Mouse (Mus musculus) midbrain, postnatal 0 days (tissue): ENCODE data around the gene Mob3b. TPM values are rescaled to one million over a fixed set of nuclear protein-coding genes. Genes with fewer than 3 reads are reported as not detected.

ENCODE experiments used
- ATAC-seq: fragments of 200-750 bp; cut with Nextera tagmentation; 2 replicates; pipeline ENCODE4 v1.8.0; 2017; ENCODE audit warnings: moderate number of reproducible peaks, mild to moderate bottlenecking, moderate TSS enrichment, moderate library complexity; ENCODE audit not compliant: low FRiP score
- DNase-seq: peaks from one replicate; pipeline ENCODE4 v3.0.0-alpha.2; 2015; ENCODE audit warnings: low spot score
- H3K27ac ChIP-seq: fragments of 300-500 bp; sonication (generic); 2 replicates; pipeline ENCODE4 v1.5.1; 2014; ENCODE audit warnings: low read depth, mild to moderate bottlenecking, low read length, mixed read lengths
- H3K27me3 ChIP-seq: fragments of 300-500 bp; sonication (generic); 2 replicates; pipeline ENCODE4 v1.6.1; 2014; ENCODE audit warnings: low read length, control low read depth, mixed read lengths; ENCODE audit not compliant: insufficient read depth
- H3K36me3 ChIP-seq: fragments of 300-500 bp; sonication (generic); 2 replicates; pipeline ENCODE4 v1.6.1; 2014; ENCODE audit warnings: low read length, control low read depth, mixed read lengths; ENCODE audit not compliant: insufficient read depth
- H3K4me1 ChIP-seq: fragments of 300-500 bp; sonication (generic); 2 replicates; pipeline ENCODE4 v1.6.1; 2014; ENCODE audit warnings: mild to moderate bottlenecking, control low read depth, antibody characterized with exemption, low read length, mixed read lengths; ENCODE audit not compliant: insufficient read depth
- H3K4me2 ChIP-seq: fragments of 300-500 bp; sonication (generic); 2 replicates; pipeline ENCODE4 v1.6.1; 2014; ENCODE audit warnings: low read depth, mild to moderate bottlenecking, low read length, mixed read lengths; ENCODE audit not compliant: poor library complexity, severe bottlenecking
- H3K4me3 ChIP-seq: fragments of 300-500 bp; sonication (generic); 2 replicates; pipeline ENCODE4 v1.5.1; 2014; ENCODE audit warnings: low read depth, mild to moderate bottlenecking, low read length, moderate library complexity
- H3K9ac ChIP-seq: fragments of 300-500 bp; sonication (generic); replicated peaks from 2 replicates; pipeline ENCODE4 v1.6.1; 2014; ENCODE audit warnings: mild to moderate bottlenecking, low read length, moderate library complexity, mixed read lengths; ENCODE audit not compliant: poor library complexity, severe bottlenecking
- H3K9me3 ChIP-seq: fragments of 300-500 bp; sonication (generic); 2 replicates; pipeline ENCODE4 v1.6.1; 2016; ENCODE audit warnings: low read length, control low read depth
- CTCF ChIP-seq: IDR thresholded peaks from 2 replicates; pipeline ENCODE4 v1.5.1; 2016; ENCODE audit warnings: antibody characterized with exemption, mild to moderate bottlenecking
- WGBS: fragments of 180-500 bp; shearing (Covaris S2); extraction: QIAGEN DNeasy Blood & Tissue Kit; methylation state at CpG from one replicate; pipeline ENCODE4 v1.1.7; 2014; 5-methylcytosine and 5-hydroxymethylcytosine counted together
- polyA plus RNA-seq: library from polyadenylated mRNA; unstranded; fragments of >200 nt; fragmentation: Nextera tagmentation; extraction: Ambion mirVana; gene quantifications from 2 replicates; pipeline ENCODE4 v1.2.1, GENCODE M21; 2015
- total RNA-seq: library from RNA; depleted of rRNA; stranded (reverse); fragments of >200 nt; gene quantifications from 2 replicates; pipeline ENCODE4 v1.2.3, GENCODE M21; 2014

Mob3b gene
- total and polyA plus RNA-seq, 2 experiments from 2014 or later, result 0.77 to 1.6 TPM

GRCm38 (mm10) chr4:35133411-35133810 is 23.9 kb downstream of the Mob3b start:
- H3K36me3 ChIP-seq, result no peaks in the 10 kb centered on the region
- H3K9ac ChIP-seq, result no peak overlapping the region
- WGBS, result 97% methylated on average over 4 of the region's 4 CpGs
- ATAC-seq (no peak), DNase-seq (no peak)
- no peak for TF ChIP-seq CTCF
- H3K27ac ChIP-seq, result no peak overlapping the region
- no peaks in the 10 kb centered on the region for H3K4me1 ChIP-seq
- no peaks in the 10 kb centered on the region; the same call in 1 of the 2 replicates for H3K27me3 ChIP-seq
- H3K9me3 ChIP-seq, result no peaks in the 10 kb centered on the region
- H3K4me3 ChIP-seq, result no peak overlapping the region
- H3K4me2 ChIP-seq, result no peak overlapping the region

GRCm38 (mm10) chr4:35131592-35131991 is 25.7 kb downstream of the Mob3b start:
- no peak overlapping the region for H3K9ac ChIP-seq
- 85% methylated on average over 4 of the region's 4 CpGs for WGBS
- DNase-seq, result no peak
- no peaks in the 10 kb centered on the region for H3K9me3 ChIP-seq
- H3K4me3 ChIP-seq, result no peak overlapping the region
- no peaks in the 10 kb centered on the region for H3K4me1 ChIP-seq
- no peak overlapping the region for H3K27ac ChIP-seq
- H3K36me3 ChIP-seq, result no peaks in the 10 kb centered on the region
- ATAC-seq, result no peak
- TF ChIP-seq CTCF, result no peak
- no peak overlapping the region for H3K4me2 ChIP-seq
- H3K27me3 ChIP-seq, result no peaks in the 10 kb centered on the region; the same call in 1 of the 2 replicates

- Histone ChIP-seq H3K9ac (no peak overlapping the region), H3K4me1 (peaks cover under 1% of the 10 kb centered on the region; the same call in 1 of the 2 replicates), H3K4me3 (no peak overlapping the region), H3K27me3 (no peaks in the 10 kb centered on the region; the same call in 1 of the 2 replicates), H3K27ac (no peak overlapping the region), H3K9me3 (no peaks in the 10 kb centered on the region), H3K4me2 (no peak overlapping the region), H3K36me3 (no peaks in the 10 kb centered on the region)
- ATAC-seq (no peak), DNase-seq (no peak)
- WGBS, result 68% methylated on average over 6 of the region's 6 CpGs
- no peak for TF ChIP-seq CTCF
These were observed 26.8 kb downstream of the Mob3b start for GRCm38 (mm10) chr4:35130411-35130948.

GRCm38 (mm10) chr4:35127759-35128158 is 29.5 kb downstream of the Mob3b start:
- H3K9me3 ChIP-seq, result no peaks in the 10 kb centered on the region
- H3K36me3 ChIP-seq, result no peaks in the 10 kb centered on the region
- H3K27ac ChIP-seq, result no peak overlapping the region
- no peaks in the 10 kb centered on the region; the same call in 1 of the 2 replicates for H3K27me3 ChIP-seq
- no peak for TF ChIP-seq CTCF
- ATAC-seq, result no peak
- no peak overlapping the region for H3K9ac ChIP-seq
- H3K4me2 ChIP-seq, result no peak overlapping the region
- 51% methylated on average over 6 of the region's 6 CpGs for WGBS
- H3K4me3 ChIP-seq, result no peak overlapping the region
- H3K4me1 ChIP-seq, result peaks cover 3% of the 10 kb centered on the region; the same call in 1 of the 2 replicates
- DNase-seq, result no peak

DNA sequence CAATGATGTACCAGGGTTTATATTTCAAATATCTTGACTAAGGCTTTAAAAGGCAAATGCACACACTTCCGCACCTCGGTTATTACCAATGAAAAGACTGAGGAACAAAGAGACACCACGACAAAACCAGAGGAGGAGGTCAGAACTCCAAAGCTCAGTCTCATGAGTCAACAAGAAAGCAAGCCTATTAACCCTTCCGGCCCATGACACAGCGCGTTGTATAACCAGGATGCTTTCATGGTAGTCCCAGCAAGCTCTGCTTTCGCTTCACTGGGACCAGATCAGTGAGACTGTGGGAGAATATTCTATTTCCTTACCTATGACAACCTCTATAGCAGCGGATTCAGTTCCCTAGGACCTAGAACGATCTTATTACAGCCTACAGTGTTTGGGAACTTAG is 30.5 kb downstream of the Mob3b start:
- no peak for TF ChIP-seq CTCF
- Histone ChIP-seq H3K36me3 (no peaks in the 10 kb centered on the region), H3K9me3 (no peaks in the 10 kb centered on the region), H3K4me3 (no peak overlapping the region), H3K9ac (no peak overlapping the region), H3K4me2 (no peak overlapping the region), H3K4me1 (peaks cover 3% of the 10 kb centered on the region; the same call in 1 of the 2 replicates), H3K27me3 (no peaks in the 10 kb centered on the region; the same call in 1 of the 2 replicates), H3K27ac (no peak overlapping the region)
- ATAC-seq (no peak), DNase-seq (no peak)
- 50% methylated on average over 9 of the region's 9 CpGs for WGBS

- H3K9ac ChIP-seq, result no peak overlapping the region
- no peaks in the 10 kb centered on the region for H3K9me3 ChIP-seq
- no peak overlapping the region for H3K4me3 ChIP-seq
- H3K4me2 ChIP-seq, result peak overlapping the region; percentile 13; the same call in 1 of the 2 replicates
- DNase-seq, result peak; percentile 43
- no peaks in the 10 kb centered on the region; the same call in 1 of the 2 replicates for H3K27me3 ChIP-seq
- H3K4me1 ChIP-seq, result peaks cover 3% of the 10 kb centered on the region; the same call in 1 of the 2 replicates
- 9% methylated on average over 4 of the region's 6 CpGs for WGBS
- no peaks in the 10 kb centered on the region for H3K36me3 ChIP-seq
- no peak for TF ChIP-seq CTCF
- ATAC-seq, result peak; percentile 55
- no peak overlapping the region for H3K27ac ChIP-seq
These were observed 31.9 kb downstream of the Mob3b start for GRCm38 (mm10) chr4:35125299-35125777.
